Mouse (Mus musculus) forebrain, embryonic 16.5 days (tissue): ENCODE results near the gene 1700028P14Rik. TPM values are rescaled to one million over a fixed set of nuclear protein-coding genes. Genes with fewer than 3 reads are reported as not detected.

ENCODE experiments used
- ATAC-seq: fragments of 200-750 bp; cut with Nextera tagmentation; 2 replicates; pipeline ENCODE4 v1.8.0; 2017; ENCODE audit warnings: mild to moderate bottlenecking, moderate library complexity
- H3K27ac ChIP-seq: fragments of 300-500 bp; sonication (generic); 2 replicates; pipeline ENCODE4 v1.5.1; 2014; ENCODE audit warnings: low read length, control low read depth
- H3K27me3 ChIP-seq: fragments of 300-500 bp; sonication (generic); replicated peaks from 2 replicates; pipeline ENCODE4 v1.6.1; 2014; ENCODE audit warnings: low read length; ENCODE audit not compliant: control insufficient read depth, insufficient read depth
- H3K36me3 ChIP-seq: fragments of 300-500 bp; sonication (generic); 2 replicates; pipeline ENCODE4 v1.6.1; 2014; ENCODE audit not compliant: control insufficient read depth, insufficient read depth
- H3K4me1 ChIP-seq: fragments of 300-500 bp; sonication (generic); replicated peaks from 2 replicates; pipeline ENCODE4 v1.6.1; 2014; ENCODE audit warnings: low read length; ENCODE audit not compliant: control insufficient read depth, insufficient read depth
- H3K4me2 ChIP-seq: fragments of 300-500 bp; sonication (generic); 2 replicates; pipeline ENCODE4 v1.6.1; 2014; ENCODE audit warnings: mild to moderate bottlenecking, low read length, control low read depth
- H3K4me3 ChIP-seq: fragments of 300-500 bp; sonication (generic); replicated peaks from 2 replicates; pipeline ENCODE4 v1.5.1; 2014; ENCODE audit warnings: mild to moderate bottlenecking, low read length, control low read depth
- H3K9ac ChIP-seq: fragments of 300-500 bp; sonication (generic); replicated peaks from 2 replicates; pipeline ENCODE4 v1.6.1; 2014; ENCODE audit warnings: low read depth, low read length, control low read depth
- H3K9me3 ChIP-seq: fragments of 300-500 bp; sonication (generic); 2 replicates; pipeline ENCODE4 v1.6.1; 2016; ENCODE audit warnings: low read length; ENCODE audit not compliant: control insufficient read depth
- WGBS: fragments of 180-500 bp; shearing (Covaris S2); extraction: QIAGEN DNeasy Blood & Tissue Kit; methylation state at CpG from one replicate; pipeline ENCODE4 v1.1.7; 2014; 5-methylcytosine and 5-hydroxymethylcytosine counted together
- polyA plus RNA-seq: library from polyadenylated mRNA; unstranded; fragments of >200 nt; fragmentation: Nextera tagmentation; extraction: Ambion mirVana; gene quantifications from 2 replicates; pipeline ENCODE4 v1.2.1, GENCODE M21; 2015

1700028P14Rik gene
- polyA plus RNA-seq, 1 experiment from 2014 or later: 0.42 TPM

- Histone ChIP-seq H3K4me2 (no peak overlapping the region), H3K9ac (no peak overlapping the region), H3K9me3 (no peaks in the 10 kb centered on the region), H3K4me3 (no peak overlapping the region), H3K27ac (no peak overlapping the region), H3K36me3 (no peaks in the 10 kb centered on the region), H3K27me3 (no peaks in the 10 kb centered on the region), H3K4me1 (no peaks in the 10 kb centered on the region)
- ATAC-seq: no peak
- WGBS: 83% methylated on average over 4 of the region's 4 CpGs
These were observed 90.0 kb downstream of the 1700028P14Rik start for GRCm38 (mm10) chr19:23562588-23562987.

- H3K9ac ChIP-seq: no peak overlapping the region
- ATAC-seq: no peak
These were observed 90.6 kb downstream of the 1700028P14Rik start for GRCm38 (mm10) chr19:23562061-23562460.

GRCm38 (mm10) chr19:23553450-23553849 is 99.2 kb downstream of the 1700028P14Rik start:
- no peaks in the 10 kb centered on the region for H3K9me3 ChIP-seq
- H3K4me1 ChIP-seq: no peaks in the 10 kb centered on the region
- H3K27ac ChIP-seq: no peak overlapping the region
- no peak overlapping the region for H3K4me3 ChIP-seq
- H3K4me2 ChIP-seq: no peak overlapping the region
- no peak for ATAC-seq
- H3K27me3 ChIP-seq: no peaks in the 10 kb centered on the region
- no peak overlapping the region for H3K9ac ChIP-seq
- H3K36me3 ChIP-seq: no peaks in the 10 kb centered on the region
- WGBS: 76% methylated on average over 2 of the region's 2 CpGs

More at GRCm38 (mm10) chr19:23562061-23562460, 90.6 kb downstream of the 1700028P14Rik start:
- no peak overlapping the region for H3K4me2 ChIP-seq
- no peaks in the 10 kb centered on the region for H3K9me3 ChIP-seq
- no peaks in the 10 kb centered on the region for H3K27me3 ChIP-seq
- H3K4me1 ChIP-seq: no peaks in the 10 kb centered on the region
- no peak overlapping the region for H3K27ac ChIP-seq
- WGBS: 91% methylated on average over 6 of the region's 6 CpGs
- no peaks in the 10 kb centered on the region for H3K36me3 ChIP-seq
- no peak overlapping the region for H3K4me3 ChIP-seq

GRCm38 (mm10) chr19:23545604-23546003 is 107.0 kb downstream of the 1700028P14Rik start:
- no peak overlapping the region for H3K4me3 ChIP-seq
- no peak overlapping the region for H3K9ac ChIP-seq
- H3K27ac ChIP-seq: no peak overlapping the region
- H3K4me2 ChIP-seq: no peak overlapping the region
- no peaks in the 10 kb centered on the region for H3K9me3 ChIP-seq
- H3K36me3 ChIP-seq: no peaks in the 10 kb centered on the region
- no peaks in the 10 kb centered on the region for H3K27me3 ChIP-seq
- no peaks in the 10 kb centered on the region; the same call in 1 of the 2 replicates for H3K4me1 ChIP-seq
- ATAC-seq: no peak; the same call in 1 of the 2 replicates

GRCm38 (mm10) chr19:23543244-23544004 is 109.2 kb downstream of the 1700028P14Rik start:
- no peaks in the 10 kb centered on the region; the same call in 1 of the 2 replicates for H3K4me1 ChIP-seq
- peak; percentile 33; the same call in 1 of the 2 replicates for ATAC-seq
- no peak overlapping the region for H3K27ac ChIP-seq
- H3K36me3 ChIP-seq: no peaks in the 10 kb centered on the region
- no peak overlapping the region for H3K9ac ChIP-seq
- no peak overlapping the region for H3K4me3 ChIP-seq
- no peaks in the 10 kb centered on the region for H3K9me3 ChIP-seq
- H3K27me3 ChIP-seq: no peaks in the 10 kb centered on the region
- 21% methylated on average over 11 of the region's 11 CpGs for WGBS
- no peak overlapping the region for H3K4me2 ChIP-seq

GRCm38 (mm10) chr19:23542759-23543158 is 109.9 kb downstream of the 1700028P14Rik start:
- H3K27me3 ChIP-seq: no peaks in the 10 kb centered on the region
- 36% methylated on average over 4 of the region's 4 CpGs for WGBS
- no peak overlapping the region for H3K4me3 ChIP-seq
- no peaks in the 10 kb centered on the region for H3K9me3 ChIP-seq
- H3K9ac ChIP-seq: no peak overlapping the region
- H3K4me1 ChIP-seq: no peaks in the 10 kb centered on the region; the same call in 1 of the 2 replicates
- no peak for ATAC-seq
- H3K27ac ChIP-seq: no peak overlapping the region
- H3K36me3 ChIP-seq: no peaks in the 10 kb centered on the region
- H3K4me2 ChIP-seq: no peak overlapping the region

GRCm38 (mm10) chr19:23535700-23536099 is 116.9 kb downstream of the 1700028P14Rik start:
- Histone ChIP-seq H3K36me3 (no peaks in the 10 kb centered on the region), H3K27me3 (no peaks in the 10 kb centered on the region), H3K9ac (no peak overlapping the region), H3K4me3 (no peak overlapping the region), H3K9me3 (no peaks in the 10 kb centered on the region), H3K4me1 (no peaks in the 10 kb centered on the region), H3K27ac (no peak overlapping the region), H3K4me2 (no peak overlapping the region)
- no peak for ATAC-seq
- 100% methylated on average over 3 of the region's 3 CpGs for WGBS

GRCm38 (mm10) chr19:23531899-23532298 is 120.7 kb downstream of the 1700028P14Rik start:
- WGBS: 8% methylated on average over 4 of the region's 4 CpGs
- H3K4me2 ChIP-seq: no peak overlapping the region
- no peak overlapping the region for H3K4me3 ChIP-seq
- H3K9ac ChIP-seq: no peak overlapping the region
- ATAC-seq: peak; percentile 38; the same call in 1 of the 2 replicates
- no peaks in the 10 kb centered on the region for H3K36me3 ChIP-seq
- no peaks in the 10 kb centered on the region for H3K4me1 ChIP-seq
- H3K9me3 ChIP-seq: 0 out of 2 replicates have a peak, but pooled peaks cover 2% of the 10 kb centered on the region
- H3K27me3 ChIP-seq: no peaks in the 10 kb centered on the region
- no peak overlapping the region for H3K27ac ChIP-seq

- no peak for ATAC-seq
- H3K36me3 ChIP-seq: no peaks in the 10 kb centered on the region
- 0 out of 2 replicates have a peak, but pooled peaks cover 2% of the 10 kb centered on the region for H3K9me3 ChIP-seq
- no peak overlapping the region for H3K4me2 ChIP-seq
- no peak overlapping the region for H3K27ac ChIP-seq
- no peak overlapping the region for H3K4me3 ChIP-seq
- H3K4me1 ChIP-seq: no peaks in the 10 kb centered on the region
- no peaks in the 10 kb centered on the region for H3K27me3 ChIP-seq
- WGBS: 9% methylated on average over 1 of the region's 1 CpGs
- no peak overlapping the region for H3K9ac ChIP-seq
These were observed 128.9 kb downstream of the 1700028P14Rik start for GRCm38 (mm10) chr19:23523711-23524110.
